Mouse (Mus musculus) embryonic fibroblast, embryonic 13.5 days (primary cell): ENCODE results near the gene Pi4ka.

Source experiments
- CTCF ChIP-seq: IDR thresholded peaks from 2 replicates; pipeline ENCODE4 v1.5.1; 2011; ENCODE audit warnings: mild to moderate bottlenecking, control low read depth, low read length, moderate library complexity, borderline replicate concordance; ENCODE audit not compliant: insufficient read depth
- POLR2A ChIP-seq: IDR thresholded peaks from 2 replicates; pipeline ENCODE4 v1.6.1; 2011; ENCODE audit warnings: low read depth, mild to moderate bottlenecking, control low read depth, low read length, moderate library complexity

GRCm38 (mm10) chr16:17410209-17410608, 4.1 kb upstream of the Pi4ka start:
- TF ChIP-seq CTCF = no peak
- no peak for TF ChIP-seq POLR2A
